Mouse (Mus musculus): Measurements from ENCODE around the gene Olfr1324. TPM values are rescaled to one million over a fixed set of nuclear protein-coding genes. Genes with fewer than 3 reads are reported as not detected.

Olfr1324 gene
- polyA plus RNA-seq (2021; fragmentation: Nextera tagmentation), result not detected in 2 replicates
- long read RNA-seq, experiment 1, result 0 reads
- long read RNA-seq, experiment 2, result 0 reads

GRCm38 (mm10) chrX:50428398-50428797 lies at the start of gene Olfr1324:
Gene Olfr1324 (minus strand): TSS chrX:50428498.

All from left cerebral cortex, adult 6 months (tissue).